Mouse (Mus musculus): ENCODE data around the gene Tnrc6b.

GRCm38 (mm10) chr15:80731043-80731442, 19.9 kb downstream of the Tnrc6b start:
- TF ChIP-seq POLR2A (IDR thresholded peaks at IDR 0.05; ENCODE audit: insufficient read depth, low read depth, low read length) (no peak), CTCF (IDR thresholded peaks at IDR 0.05; ENCODE audit: insufficient read depth, low read depth, low read length) (no peak)
